Mouse (Mus musculus) cerebellum, adult (tissue): ENCODE measurements around the gene Pgap3.
A peak's percentile ranks its signal among the peaks of the same experiment; 100 is the strongest.
"Not testable (repeated sequence)": the region's sequence is repeated elsewhere in the genome, so short reads cannot be mapped to it uniquely, and the experiment has no call there.

Experiments
- ATAC-seq: cut with Nextera tagmentation; 2 replicates; pipeline ENCODE4 v1.9.2; 2017; ENCODE audit warnings: mild to moderate bottlenecking, moderate library complexity, mixed read lengths; ENCODE audit not compliant: insufficient number of reproducible peaks, low FRiP score, low TSS enrichment

The Pgap3 gene

DNA sequence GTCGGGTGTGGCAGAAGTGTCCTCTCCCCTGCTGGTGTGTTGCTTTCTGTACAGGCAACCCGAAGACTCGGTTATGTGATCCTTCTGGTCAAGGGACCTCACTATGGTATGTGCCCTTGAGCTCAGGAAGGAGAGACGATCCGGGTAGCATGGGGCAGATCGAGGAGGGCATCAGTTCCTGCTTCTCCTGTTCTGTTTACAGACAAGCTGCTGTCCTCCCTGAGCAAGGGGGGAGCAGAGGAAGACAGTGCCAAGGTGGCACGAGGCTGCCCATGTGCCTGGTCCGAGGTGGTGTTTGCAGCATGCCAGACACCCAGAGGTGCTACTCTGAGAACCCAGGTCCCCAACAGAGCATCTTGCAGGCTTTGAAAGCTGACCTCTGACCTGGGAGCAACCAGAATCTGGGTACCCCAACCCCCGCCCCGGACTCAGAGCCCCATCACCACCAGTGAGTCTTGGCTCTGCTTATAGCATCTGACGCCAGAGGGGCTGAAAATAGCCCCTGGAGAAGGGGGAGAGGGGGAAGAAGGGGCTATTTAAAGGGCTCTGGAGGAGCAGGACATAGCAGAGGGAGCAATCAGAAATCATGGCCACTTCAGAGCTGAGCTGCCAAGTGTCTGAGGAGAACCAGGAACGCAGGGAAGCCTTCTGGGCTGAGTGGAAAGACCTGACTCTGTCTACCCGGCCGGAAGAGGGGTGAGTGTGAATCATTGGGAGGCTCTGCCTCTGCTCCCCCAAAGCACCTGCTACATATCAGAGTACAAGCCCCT lies 16.8 kb downstream of the Pgap3 start, which contains the start of gene Tcap:
Tcap (plus strand) TSS at position 551 of the 770 bp plus-strand sequence.
- no peak for ATAC-seq

DNA sequence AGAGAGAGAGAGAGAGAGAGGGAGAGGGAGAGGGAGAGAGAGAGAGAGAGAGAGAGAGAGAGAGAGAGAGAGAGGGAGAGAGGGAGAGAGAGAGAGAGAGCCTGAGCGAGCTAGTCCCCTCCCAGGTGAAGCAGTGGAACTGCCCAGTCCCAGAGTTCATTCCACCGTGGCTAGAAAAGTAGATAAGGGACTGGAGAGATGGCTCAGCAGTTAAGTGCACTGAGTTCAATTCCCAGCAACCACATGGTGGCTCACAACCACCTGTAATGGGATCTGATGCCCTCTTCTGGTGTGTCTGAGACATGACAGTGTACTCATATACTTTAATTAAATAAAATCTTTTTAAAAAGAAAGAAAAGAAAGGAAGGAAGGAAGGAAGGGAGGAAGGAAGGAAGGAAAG lies 17.9 kb downstream of the Pgap3 start:
- not testable (repeated sequence) for ATAC-seq

DNA sequence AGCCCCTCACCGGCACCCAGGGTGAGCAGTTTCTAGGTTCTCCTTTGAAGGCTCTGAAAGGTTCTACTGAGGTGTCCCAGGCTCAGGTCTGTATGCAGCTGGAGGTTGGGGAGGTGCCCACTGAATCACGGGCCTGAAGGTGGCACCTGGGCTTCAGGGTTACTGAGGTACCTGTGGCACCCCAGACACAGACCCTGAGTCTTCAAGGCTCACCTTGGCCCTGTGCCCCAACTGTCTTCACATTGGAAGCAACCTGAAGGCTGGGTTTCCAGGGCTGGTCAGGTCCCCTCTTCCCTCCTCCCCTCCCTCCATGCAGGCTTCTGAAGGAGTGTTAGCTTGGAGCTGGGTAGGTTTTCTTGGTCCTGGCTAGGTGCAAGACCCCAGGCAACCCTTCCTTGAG lies 18.6 kb downstream of the Pgap3 start:
- ATAC-seq: no peak

DNA sequence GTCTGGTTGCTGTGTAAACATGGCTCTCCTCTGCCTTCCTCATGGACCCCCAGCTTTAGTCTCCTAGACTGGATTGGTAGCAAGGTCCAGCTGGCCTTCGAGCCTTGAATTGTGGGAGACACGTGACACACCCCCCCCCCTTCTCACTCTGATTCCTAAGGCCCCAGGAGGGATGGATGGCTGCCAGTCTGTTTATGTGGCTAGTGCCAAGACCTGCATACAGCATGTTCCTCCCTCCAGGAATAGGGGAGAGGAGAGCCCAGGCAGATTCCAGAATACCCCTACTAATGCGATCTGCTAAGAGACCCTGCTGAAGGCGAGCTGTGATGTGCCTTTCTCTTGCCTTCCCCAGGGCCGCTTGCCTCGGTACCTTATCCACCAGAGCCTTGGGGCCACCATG lies 20.2 kb downstream of the Pgap3 start:
- ATAC-seq: no peak

DNA sequence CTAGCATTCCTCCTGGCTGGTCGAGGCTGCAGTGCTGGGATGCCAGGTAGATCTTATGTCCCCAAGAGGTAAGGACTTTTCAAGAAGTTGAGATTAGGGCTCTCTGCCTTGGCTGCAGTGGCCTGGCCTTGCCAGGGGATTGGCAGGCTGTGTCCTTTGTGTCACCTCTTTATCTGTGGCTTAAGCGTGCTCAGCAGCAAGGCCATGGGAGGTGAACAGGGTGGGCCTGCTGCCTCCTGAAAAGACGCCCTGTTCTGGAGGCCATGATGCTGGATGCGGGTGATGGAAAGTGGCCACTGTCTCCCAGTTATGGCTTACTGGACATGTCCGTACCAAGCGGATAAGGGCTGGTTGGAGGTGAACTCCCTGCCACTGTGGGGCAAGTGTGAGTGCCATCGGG lies 20.9 kb downstream of the Pgap3 start:
- ATAC-seq: no peak

DNA sequence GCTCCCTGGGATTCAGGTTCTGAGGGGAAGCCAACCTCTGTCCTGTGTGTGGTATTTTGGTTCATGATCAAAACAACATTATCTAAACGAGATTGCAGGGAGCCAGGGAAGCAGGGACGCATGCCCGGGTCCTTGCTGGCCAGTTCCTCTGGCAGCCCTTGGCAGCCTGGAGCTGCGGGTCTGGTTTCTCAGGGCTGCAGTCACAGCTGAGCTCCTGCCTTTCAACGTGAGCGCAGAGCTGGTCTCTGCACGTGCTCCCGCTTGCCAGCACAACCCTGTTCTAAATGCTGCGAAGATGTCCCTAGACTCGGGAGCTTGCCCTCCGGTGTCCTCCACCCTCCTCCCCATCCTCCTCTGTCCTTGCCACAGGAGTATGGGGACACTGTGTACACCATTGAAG lies 22.5 kb downstream of the Pgap3 start:
- ATAC-seq: no peak

DNA sequence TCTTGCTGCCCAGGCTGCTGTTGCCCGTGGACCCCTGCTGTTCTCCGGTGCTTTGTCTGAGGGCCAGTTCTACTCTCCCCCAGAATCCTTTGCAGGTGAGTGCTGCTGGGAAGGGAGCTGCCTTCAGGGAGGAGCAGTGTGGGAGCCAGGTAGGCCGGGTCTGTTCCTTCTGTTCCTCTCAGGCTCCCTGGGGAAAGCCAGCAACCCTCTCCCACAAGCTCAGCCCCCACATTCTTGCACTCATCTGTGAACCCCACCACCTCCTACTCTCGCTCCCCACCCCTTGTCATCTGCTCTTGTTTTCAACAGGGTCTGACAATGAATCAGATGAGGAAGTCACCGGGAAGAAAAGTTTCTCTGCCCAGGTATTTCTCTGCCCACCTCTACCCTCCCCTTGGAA lies 23.5 kb downstream of the Pgap3 start:
- no peak for ATAC-seq

DNA sequence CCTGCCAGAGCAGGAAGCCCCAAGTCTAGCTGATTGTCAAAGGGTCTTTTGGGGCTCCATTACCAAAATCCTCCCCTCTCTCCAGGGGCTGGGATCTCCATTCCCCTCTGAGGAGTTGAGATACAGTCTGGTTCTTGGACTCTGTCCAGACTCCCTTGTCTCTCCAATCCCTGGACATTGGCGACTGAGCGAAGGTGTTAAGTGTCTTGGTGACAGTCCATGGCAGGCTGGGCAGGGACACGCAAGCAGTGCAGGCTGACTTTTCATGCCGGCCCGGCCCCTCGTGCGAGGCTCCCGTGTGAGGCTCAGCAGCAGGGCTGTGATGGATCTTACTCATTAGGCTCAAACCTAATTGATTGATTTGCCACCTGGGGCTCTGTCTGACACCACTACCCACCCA lies 26.0 kb downstream of the Pgap3 start:
- ATAC-seq: no peak

DNA sequence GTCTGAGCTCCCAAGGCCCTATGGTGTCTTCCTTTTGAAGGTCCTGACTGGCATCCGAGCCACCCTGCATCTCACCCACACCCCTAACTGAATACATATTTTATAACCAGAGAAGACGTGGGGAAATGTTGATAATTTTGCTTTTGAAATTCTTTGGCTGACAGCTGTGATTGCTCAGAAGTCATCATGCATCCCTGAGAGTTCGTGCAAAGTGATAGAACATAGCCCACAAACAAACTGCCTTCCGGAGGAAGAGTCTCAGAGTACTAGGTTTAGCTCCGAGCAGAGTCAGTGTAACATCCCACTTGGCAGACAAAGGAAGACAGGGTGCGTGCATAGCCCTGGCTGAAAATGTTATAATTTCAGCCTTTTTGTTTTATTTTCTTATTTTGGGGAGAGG lies 27.0 kb downstream of the Pgap3 start:
- ATAC-seq: no peak

DNA sequence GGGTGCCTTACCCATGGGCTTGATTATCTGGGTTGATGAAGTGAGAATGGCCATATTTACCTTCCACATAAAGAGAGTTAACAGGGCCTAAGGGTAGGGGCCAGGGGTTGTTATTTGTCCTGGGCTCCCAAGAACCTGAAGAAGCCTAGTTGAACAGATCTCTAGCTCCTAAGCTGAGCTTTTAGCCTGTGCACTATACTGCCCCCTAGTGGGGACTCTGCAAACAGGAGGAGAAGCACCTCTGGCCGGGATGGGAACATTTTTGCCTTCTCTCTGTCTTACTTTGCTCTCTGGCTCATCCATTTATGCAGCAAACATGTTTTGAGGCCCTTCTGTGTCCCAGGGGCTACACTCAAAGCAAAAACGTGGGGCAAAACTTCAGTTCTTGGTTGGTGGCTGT lies 27.9 kb downstream of the Pgap3 start:
- 0 out of 2 replicates have a peak, but pooled peaks have one; percentile 14 for ATAC-seq

DNA sequence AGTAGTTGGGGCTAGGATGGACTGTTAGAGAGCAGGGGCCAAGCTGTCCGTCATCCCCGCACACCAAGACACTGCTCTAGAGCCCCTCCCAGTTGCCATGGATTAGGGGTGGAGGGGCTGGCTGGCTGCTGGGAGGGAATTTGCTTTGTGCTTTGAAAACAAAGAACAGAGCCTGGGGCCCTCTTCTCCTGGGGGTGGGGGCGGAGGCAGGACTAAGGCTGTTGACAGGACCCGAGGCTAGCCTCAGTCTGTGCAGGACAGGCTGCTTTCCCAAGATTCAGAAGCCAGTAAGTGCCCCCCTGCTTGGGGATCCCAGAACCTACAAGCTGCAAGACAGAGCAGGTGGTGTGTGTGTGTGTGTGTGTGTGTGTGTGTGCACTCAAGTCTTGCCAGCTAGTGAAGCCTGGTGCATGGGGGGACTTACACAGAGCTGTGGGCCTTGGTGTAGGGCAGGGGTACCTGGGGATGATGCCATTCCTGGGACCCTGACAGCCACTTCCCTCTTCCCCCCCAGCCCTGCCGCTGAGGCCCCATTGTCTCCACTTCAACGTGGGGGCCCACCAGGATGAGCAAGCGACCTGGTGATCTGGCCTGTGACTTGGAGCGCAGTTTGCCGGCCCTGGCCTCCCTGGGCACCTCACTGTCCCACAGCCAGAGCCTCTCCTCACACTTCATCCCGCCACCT lies 28.6 kb downstream of the Pgap3 start:
- no peak for ATAC-seq

DNA sequence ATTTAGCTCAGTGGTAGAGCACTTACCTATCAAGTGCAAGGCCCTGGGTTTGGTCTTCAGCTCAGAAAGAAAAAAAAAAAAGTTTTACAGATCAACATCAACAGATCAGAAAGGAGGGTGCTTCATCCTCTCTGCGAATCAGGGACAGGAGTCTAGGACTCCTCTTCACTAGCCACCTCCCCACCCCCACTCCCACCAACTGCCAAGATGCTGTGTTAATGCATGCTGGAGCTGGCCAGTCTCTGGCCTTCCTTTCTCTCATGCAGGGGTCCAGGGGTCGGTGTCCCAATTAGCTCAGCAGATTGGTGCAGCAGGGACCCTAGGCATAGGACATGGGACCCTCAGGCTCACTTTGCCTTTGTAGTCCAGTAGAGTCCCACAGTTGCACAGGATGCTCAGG lies 29.7 kb downstream of the Pgap3 start:
- ATAC-seq: no peak

DNA sequence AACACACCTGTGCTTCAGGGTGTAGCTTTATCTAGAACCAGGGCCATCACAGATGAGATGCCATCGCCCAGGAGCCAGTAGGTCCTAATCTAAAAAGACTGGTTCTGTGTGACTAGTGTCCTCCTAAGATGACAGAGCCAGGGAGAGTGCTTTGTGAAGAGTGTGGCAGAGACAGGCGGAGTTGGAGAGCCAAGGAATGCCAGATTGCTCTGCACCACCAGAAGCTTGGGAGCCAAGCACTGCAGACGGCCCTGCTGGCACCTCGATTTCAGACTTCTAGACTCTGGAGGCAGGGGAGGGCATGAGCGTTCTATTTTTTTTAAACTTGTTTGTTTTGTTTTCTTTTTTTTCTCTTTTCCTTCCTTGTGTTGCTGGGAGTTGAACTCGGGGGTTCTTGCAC lies 31.0 kb downstream of the Pgap3 start:
- ATAC-seq: no peak; the same call in 1 of the 2 replicates

DNA sequence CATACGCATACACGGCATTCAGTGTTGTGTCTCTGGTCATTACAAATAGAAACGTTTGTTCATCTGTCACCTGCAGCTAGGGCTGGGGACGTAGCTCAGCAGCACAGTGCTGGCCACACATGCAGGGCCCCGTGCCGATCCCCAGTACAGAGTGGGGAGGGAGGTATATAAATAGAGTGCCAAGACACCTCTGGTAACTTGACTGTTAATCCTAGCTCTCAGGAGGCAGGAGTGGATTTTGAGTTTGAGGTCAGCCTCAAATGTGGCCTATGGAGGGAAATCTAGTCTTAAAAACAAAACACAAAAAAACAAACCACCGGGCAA lies 32.5 kb downstream of the Pgap3 start:
- ATAC-seq: no peak

DNA sequence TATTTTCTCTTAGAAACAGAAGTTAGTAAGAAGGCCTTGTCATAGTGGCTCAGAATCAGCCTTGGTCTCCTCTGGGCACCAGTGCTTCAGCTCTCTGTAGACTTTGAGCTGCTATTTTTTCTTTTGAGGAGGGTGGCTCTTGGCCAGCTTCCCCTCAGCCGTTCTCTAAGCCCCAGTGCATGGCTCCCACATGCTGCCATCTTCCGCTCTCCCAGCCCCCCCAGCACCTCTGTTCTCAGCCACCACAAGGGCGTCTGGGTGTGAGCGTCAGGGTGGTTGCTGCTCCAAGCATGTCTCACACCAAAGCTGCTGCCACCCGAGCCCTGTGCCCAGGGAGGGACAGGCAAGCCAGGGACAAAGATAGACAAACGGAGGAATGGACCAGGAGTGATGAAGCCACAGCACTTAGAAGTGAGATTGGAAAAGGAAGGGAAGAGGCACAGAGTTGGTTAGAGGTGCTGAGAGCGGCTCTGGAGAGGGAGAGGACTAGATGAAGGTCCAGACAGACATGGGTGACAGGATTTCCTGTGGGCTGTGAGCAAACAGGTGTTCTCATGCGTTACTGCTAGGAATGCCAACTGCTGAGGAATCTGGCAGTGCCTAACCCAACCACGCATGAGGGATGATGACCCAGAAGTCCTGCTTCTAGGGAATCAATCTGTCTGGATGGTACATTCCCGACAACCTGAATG lies 33.0 kb downstream of the Pgap3 start:
- no peak for ATAC-seq

DNA sequence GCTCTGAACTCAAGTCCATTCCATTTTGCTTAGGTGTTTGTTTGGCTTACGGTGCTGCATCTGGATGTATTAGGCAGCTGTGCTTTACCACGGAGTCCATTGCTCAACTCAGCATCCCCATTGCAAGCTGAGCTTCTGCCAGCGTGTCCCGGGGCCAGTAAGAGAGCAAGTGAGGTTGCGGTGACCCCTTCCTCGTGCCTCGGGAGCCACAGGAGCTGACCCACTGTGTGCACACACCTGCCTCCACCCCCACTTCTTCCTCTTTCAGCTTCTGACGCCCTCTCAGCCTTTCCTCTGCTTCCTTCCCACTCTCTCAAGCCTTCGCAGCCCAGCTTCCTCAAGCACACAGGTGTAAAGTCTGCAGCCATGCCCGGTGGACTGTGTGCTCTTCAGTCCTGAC lies 34.0 kb downstream of the Pgap3 start:
- ATAC-seq: no peak

DNA sequence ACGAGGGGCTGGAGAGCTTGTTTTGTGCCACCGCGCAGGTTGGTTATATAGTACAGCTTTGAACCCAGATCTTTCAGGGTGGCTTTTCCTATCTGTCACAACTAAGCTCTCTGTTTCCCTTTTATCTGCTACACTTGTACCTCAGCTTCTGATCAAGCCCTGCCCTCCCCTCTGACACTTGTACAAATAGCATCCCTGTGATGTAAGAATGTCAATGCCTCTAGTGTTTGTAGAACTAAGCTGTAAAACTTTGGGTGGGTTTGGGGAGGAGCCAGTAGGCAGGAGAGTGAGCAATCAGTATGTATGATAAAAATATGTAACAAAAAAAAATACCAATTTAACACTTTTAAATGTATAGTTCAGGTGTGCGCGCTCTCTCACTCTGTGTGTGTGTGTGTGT lies 35.9 kb downstream of the Pgap3 start:
- no peak for ATAC-seq

DNA sequence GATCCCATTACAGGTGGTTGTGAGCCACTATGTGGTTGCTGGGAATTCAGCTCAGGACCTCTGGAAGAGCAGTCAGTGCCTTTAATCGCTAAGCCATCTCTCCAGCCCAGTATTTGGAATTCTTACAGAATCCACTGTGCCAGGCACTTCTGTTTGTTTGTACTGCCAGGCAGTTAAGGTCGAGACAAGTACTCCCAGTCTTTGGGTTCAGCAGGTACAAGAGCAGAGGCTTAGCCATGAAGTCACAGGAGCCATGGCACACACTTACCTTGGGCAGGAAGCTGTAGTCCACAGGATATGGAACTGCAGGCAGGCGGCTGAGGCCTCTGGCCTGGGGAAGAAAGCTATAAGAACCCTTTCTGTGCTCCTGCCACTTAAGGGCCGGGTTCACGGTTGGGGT lies 36.5 kb downstream of the Pgap3 start:
- ATAC-seq: no peak

DNA sequence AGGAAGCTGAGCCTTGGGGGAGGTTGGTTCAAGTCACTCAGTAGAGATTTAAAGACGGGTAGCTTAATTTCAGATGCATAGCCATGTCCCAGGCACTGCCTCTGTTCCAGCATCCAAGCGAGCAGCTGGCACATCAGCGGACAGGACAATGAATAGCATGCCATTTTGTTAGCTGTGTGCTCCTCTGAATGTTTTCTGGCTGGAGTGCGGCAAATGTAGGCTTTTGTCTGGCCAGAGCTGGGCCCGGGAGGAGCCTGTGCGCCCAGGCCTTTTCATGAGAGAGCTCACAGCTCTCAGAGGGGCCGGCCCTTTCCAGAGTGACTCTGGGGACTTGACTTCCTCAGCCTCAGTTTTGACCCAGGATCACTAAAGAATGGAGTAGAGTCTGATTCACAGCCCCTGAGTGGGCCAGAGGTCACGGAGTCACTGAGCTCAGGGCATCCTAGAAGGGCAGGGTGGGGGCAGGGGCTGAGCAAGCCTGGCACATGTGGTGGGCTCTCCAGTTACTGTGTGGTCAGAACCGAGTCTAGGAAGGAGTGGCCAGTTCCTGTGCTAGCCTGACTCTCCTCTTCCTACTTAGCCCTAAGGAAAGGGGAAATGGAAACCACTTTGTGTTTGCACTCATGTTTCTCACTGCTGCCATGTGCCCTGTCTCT lies 39.3 kb downstream of the Pgap3 start:
- no peak for ATAC-seq

DNA sequence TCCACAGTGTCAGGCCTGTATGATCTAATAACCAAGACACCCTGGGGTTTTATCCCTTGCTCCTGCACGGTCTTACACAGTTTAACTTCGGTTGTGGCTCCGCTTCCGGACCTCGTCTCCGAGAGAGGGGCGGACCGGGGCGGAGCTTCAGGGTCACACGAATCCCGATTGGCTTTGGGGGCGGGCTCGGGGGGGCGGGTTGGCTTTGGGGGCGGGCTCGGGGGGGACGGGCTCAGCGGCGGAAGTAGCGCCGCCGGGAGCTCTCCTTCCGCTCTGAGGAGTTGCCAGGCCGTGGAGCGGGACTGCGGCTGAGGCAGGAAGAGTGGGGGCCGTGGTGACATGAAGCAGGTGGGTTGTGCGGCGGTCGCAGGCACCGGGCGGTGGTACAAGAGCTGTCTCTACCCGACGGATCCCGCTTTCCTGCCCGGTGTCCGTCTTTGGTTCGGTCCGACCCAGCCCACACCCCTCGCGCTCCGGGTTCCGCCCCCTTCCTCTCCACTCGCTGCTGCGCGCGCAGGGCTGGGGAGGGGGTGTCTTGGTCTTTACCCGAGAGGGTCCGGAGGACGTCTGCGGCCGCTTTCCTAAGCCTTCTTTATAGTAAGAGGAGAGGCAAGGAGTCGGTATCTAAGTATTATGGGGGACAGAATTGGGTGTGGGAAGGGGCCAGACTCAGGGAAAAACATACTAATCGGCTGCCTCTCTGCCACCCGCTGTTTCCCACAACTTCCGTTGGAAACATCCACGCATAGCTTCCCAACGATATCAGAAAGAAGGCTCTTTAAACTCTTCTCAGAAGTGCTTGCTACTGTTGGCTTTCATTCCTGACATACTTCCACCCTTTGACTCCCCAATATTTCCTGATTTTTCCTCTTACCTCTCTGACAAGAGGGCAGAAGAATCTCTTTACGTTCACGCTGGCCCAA lies 41.9 kb downstream of the Pgap3 start, which contains the start of gene Stard3:
Stard3 (plus strand) TSS at position 208 of the 923 bp plus-strand sequence.
- ATAC-seq: peak; percentile 65; the same call in 1 of the 2 replicates
